Mouse (Mus musculus): ENCODE data around the gene Morn4. TPM values are rescaled to one million over a fixed set of nuclear protein-coding genes. Genes with fewer than 3 reads are reported as not detected.

The Morn4 gene
- polyA plus RNA-seq, 1 experiment from 2014 or later, result 42.8 TPM

DNA sequence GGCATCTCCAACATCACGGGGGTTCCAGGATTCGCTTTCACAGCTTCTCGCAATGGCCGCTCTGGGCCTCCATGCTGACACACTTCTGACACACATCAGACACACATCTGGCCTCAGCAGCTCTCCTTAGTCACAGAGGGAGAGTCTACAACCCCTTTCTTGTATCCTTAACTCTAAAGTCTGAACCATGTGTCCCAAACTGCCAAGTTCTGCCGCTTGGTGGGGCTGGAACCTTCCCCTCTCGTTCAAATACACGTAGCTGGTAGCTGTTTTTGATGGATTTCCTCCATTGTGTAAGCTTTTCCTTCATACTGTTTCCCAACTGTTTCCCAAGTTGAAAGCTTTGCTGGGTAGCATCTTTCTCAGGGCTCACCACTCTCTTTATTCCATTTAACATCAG lies 14.9 kb downstream of the Morn4 start:
- H3K4me2 ChIP-seq (ENCODE audit: low read depth, low read length), result no peak overlapping the region
- WGBS, result 77% methylated on average over 7 of the region's 7 CpGs
- ATAC-seq (replicated peaks; ENCODE audit: insufficient number of reproducible peaks, low FRiP score, low TSS enrichment, low read depth), result no peak

DNA sequence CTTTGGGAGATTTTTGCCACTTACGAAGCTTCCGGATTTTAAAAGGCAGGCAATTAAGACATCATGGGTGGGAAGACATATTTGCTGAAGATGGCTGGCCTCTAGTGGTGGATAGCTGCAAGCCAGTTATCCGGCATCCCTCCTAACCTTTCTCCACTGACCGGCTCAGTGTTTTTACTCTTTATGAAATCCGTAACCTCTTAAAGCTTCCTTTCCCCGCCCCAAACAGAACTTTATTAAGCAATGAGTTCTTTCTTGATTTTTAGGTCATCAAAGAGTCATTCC lies 17.0 kb downstream of the Morn4 start:
- Histone ChIP-seq H3K4me3 (ENCODE audit: low read depth, low read length) (no peak overlapping the region), H3K4me2 (ENCODE audit: low read depth, low read length) (no peak overlapping the region), H3K27ac (replicated peaks; ENCODE audit: low read depth, low read length) (no peak overlapping the region), H3K9ac (replicated peaks; ENCODE audit: low read length) (no peak overlapping the region), H3K4me1 (ENCODE audit: control insufficient read depth, insufficient read depth, low read length) (no peaks in the 10 kb centered on the region), H3K27me3 (ENCODE audit: control insufficient read depth, insufficient read depth, low read length) (no peaks in the 10 kb centered on the region), H3K36me3 (replicated peaks; ENCODE audit: control insufficient read depth, insufficient read depth, low read depth, low read length) (no peaks in the 10 kb centered on the region), H3K9me3 (replicated peaks; ENCODE audit: control insufficient read depth, low read length) (no peaks in the 10 kb centered on the region)
- WGBS, result 60% methylated on average over 6 of the region's 6 CpGs
- no peak for ATAC-seq (replicated peaks; ENCODE audit: insufficient number of reproducible peaks, low FRiP score, low TSS enrichment, low read depth)
- DNase-seq (ENCODE audit: low spot score), result no peak

More for the DNA sequence above, 14.9 kb downstream of the Morn4 start:
- H3K4me3 ChIP-seq (ENCODE audit: low read depth, low read length), result no peak overlapping the region
- no peak overlapping the region for H3K9ac ChIP-seq (replicated peaks; ENCODE audit: low read length)
- no peaks in the 10 kb centered on the region for H3K9me3 ChIP-seq (replicated peaks; ENCODE audit: control insufficient read depth, low read length)
- no peaks in the 10 kb centered on the region for H3K36me3 ChIP-seq (replicated peaks; ENCODE audit: control insufficient read depth, insufficient read depth, low read depth, low read length)
- H3K27ac ChIP-seq (replicated peaks; ENCODE audit: low read depth, low read length), result no peak overlapping the region
- DNase-seq (ENCODE audit: low spot score), result no peak
- no peaks in the 10 kb centered on the region for H3K27me3 ChIP-seq (ENCODE audit: control insufficient read depth, insufficient read depth, low read length)
- no peaks in the 10 kb centered on the region for H3K4me1 ChIP-seq (ENCODE audit: control insufficient read depth, insufficient read depth, low read length)

DNA sequence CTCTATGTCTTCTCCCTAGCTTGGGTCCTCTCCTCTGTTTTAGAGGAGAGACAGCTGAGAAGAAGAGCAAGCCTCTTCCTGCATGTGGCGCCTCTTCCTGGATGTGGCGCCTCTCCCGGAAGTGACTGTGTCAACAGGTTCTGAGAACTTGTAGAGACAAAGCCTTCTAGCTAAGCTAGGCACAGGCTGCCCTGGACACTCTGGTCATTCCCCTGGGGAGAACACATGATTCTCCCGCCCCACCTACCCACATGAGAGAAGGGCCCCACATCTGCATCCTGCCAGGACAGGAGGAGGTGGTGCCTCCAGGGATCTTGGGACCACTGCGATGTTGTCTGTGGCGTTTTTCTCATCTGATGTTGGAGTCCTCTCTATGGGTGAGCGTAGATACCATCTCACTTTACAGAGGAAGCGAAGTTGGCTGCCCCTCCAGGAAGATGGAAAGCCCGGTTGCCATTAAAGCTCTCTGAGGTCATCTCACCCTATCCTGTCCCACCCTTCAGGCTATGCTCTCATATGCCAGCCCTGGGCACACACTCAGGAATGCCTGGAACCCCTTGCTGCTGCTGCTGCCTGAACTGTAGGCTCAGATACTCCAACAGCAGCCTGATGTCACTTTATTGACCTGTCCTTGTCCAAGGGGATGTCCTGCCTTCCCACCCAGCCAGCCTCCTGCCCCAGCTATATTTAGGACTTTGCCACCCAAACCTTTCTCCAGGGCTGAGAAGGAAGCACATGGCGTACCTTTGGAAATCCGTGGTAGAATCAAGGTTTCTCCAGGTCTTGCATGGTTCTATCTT lies 17.5 kb downstream of the Morn4 start:
- no peaks in the 10 kb centered on the region for H3K9me3 ChIP-seq (replicated peaks; ENCODE audit: control insufficient read depth, low read length)
- H3K9ac ChIP-seq (replicated peaks; ENCODE audit: low read length), result no peak overlapping the region
- no peak overlapping the region for H3K4me3 ChIP-seq (ENCODE audit: low read depth, low read length)
- H3K27me3 ChIP-seq (ENCODE audit: control insufficient read depth, insufficient read depth, low read length), result no peaks in the 10 kb centered on the region
- no peak for ATAC-seq (replicated peaks; ENCODE audit: insufficient number of reproducible peaks, low FRiP score, low TSS enrichment, low read depth)
- 80% methylated on average over 11 of the region's 11 CpGs for WGBS
- no peaks in the 10 kb centered on the region for H3K4me1 ChIP-seq (ENCODE audit: control insufficient read depth, insufficient read depth, low read length)
- no peak overlapping the region for H3K27ac ChIP-seq (replicated peaks; ENCODE audit: low read depth, low read length)
- no peak for DNase-seq (ENCODE audit: low spot score)
- H3K36me3 ChIP-seq (replicated peaks; ENCODE audit: control insufficient read depth, insufficient read depth, low read depth, low read length), result no peaks in the 10 kb centered on the region
- H3K4me2 ChIP-seq (ENCODE audit: low read depth, low read length), result no peak overlapping the region

DNA sequence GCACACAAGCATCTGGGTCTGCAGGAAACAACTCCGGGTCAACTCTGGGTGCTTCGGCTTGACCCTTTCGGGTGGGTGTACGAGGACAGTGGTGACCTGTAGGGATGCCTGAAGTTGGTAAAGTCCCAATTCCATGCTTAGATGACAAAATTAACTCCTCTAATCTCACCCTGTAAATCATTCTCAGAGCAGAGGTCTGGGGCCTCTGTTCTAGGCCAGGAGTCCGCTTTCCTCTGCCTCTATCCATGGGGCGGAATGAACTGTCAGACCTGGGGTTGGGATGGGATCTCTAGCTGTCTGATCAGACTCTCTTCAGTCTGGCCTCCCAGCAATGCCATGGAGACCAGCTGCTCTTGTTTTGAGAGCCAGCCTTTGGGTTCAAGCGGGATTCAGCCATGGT lies 24.7 kb downstream of the Morn4 start:
- Histone ChIP-seq H3K4me3 (ENCODE audit: low read depth, low read length) (no peak overlapping the region), H3K27ac (replicated peaks; ENCODE audit: low read depth, low read length) (no peak overlapping the region), H3K4me2 (ENCODE audit: low read depth, low read length) (no peak overlapping the region), H3K4me1 (ENCODE audit: control insufficient read depth, insufficient read depth, low read length) (no peaks in the 10 kb centered on the region), H3K27me3 (ENCODE audit: control insufficient read depth, insufficient read depth, low read length) (no peaks in the 10 kb centered on the region), H3K36me3 (replicated peaks; ENCODE audit: control insufficient read depth, insufficient read depth, low read depth, low read length) (no peaks in the 10 kb centered on the region), H3K9me3 (replicated peaks; ENCODE audit: control insufficient read depth, low read length) (no peaks in the 10 kb centered on the region), H3K9ac (replicated peaks; ENCODE audit: low read length) (no peak overlapping the region)
- no peak for ATAC-seq (replicated peaks; ENCODE audit: insufficient number of reproducible peaks, low FRiP score, low TSS enrichment, low read depth)
- DNase-seq (ENCODE audit: low spot score), result no peak
- WGBS, result 90% methylated on average over 7 of the region's 7 CpGs

DNA sequence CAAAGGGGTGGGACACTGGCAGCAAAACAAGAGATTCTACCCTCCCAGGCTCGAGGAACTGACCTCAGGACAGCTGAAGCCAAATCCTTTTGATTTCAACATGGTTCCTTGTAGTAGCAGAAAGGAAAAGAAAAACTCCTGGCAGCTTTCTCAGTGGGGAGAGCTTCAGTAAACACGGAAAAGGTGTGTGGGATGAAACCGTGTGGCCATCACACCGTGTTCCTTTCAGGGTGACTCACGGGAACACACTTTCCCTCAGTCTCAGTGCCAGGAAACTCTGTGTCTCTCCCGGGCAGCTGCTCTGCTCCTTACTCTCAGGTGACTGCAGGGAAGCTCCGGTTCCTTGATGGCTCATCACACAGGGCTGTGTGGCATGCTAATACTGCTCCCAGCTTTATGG lies 27.7 kb downstream of the Morn4 start:
- Histone ChIP-seq H3K36me3 (replicated peaks; ENCODE audit: control insufficient read depth, insufficient read depth, low read depth, low read length) (no peaks in the 10 kb centered on the region), H3K4me1 (ENCODE audit: control insufficient read depth, insufficient read depth, low read length) (no peaks in the 10 kb centered on the region), H3K4me2 (ENCODE audit: low read depth, low read length) (no peak overlapping the region), H3K4me3 (ENCODE audit: low read depth, low read length) (no peak overlapping the region), H3K27me3 (ENCODE audit: control insufficient read depth, insufficient read depth, low read length) (no peaks in the 10 kb centered on the region), H3K27ac (replicated peaks; ENCODE audit: low read depth, low read length) (no peak overlapping the region), H3K9ac (replicated peaks; ENCODE audit: low read length) (no peak overlapping the region), H3K9me3 (replicated peaks; ENCODE audit: control insufficient read depth, low read length) (no peaks in the 10 kb centered on the region)
- ATAC-seq (replicated peaks; ENCODE audit: insufficient number of reproducible peaks, low FRiP score, low TSS enrichment, low read depth), result no peak
- 73% methylated on average over 7 of the region's 7 CpGs for WGBS
- no peak for DNase-seq (ENCODE audit: low spot score)

DNA sequence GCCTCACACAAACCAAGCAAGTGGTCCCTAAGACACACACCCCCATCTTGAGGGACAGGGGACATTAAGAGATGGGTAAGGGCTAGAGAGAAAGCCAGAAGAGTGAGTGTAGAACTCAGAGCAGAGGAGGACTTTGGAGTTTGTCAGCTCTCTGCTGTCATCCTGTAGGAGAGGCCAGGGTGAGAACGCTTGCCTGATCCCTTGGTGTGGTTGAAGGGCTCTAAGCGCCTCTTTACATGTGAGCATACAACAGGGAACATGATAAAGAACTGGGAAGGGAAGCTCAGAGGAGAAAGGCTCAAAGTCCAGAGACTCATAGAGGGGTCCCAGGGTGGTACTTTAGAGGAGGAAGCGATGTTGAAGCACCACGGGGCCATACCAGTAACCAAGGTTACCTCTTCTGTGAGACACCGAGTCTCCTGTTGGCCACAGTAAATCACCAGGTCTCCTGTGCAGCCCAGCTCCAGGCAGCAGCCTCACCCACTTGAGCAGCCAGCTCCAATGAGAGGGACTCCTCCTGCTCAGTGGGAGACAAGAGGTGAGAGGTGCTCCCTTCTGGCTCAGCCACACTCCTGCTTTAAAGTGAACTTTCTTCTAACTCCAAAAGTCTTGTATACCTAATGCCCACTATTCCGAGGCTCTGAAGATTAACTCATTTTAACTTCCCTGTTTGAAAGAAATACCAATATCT lies 29.3 kb downstream of the Morn4 start:
- no peaks in the 10 kb centered on the region for H3K4me1 ChIP-seq (ENCODE audit: control insufficient read depth, insufficient read depth, low read length)
- DNase-seq (ENCODE audit: low spot score) (no peak), ATAC-seq (replicated peaks; ENCODE audit: insufficient number of reproducible peaks, low FRiP score, low TSS enrichment, low read depth) (no peak)
- WGBS, result 85% methylated on average over 6 of the region's 6 CpGs
- no peaks in the 10 kb centered on the region for H3K9me3 ChIP-seq (replicated peaks; ENCODE audit: control insufficient read depth, low read length)
- H3K9ac ChIP-seq (replicated peaks; ENCODE audit: low read length), result no peak overlapping the region
- no peak overlapping the region for H3K4me3 ChIP-seq (ENCODE audit: low read depth, low read length)
- no peaks in the 10 kb centered on the region for H3K36me3 ChIP-seq (replicated peaks; ENCODE audit: control insufficient read depth, insufficient read depth, low read depth, low read length)
- H3K27me3 ChIP-seq (ENCODE audit: control insufficient read depth, insufficient read depth, low read length), result no peaks in the 10 kb centered on the region
- no peak overlapping the region for H3K4me2 ChIP-seq (ENCODE audit: low read depth, low read length)
- no peak overlapping the region for H3K27ac ChIP-seq (replicated peaks; ENCODE audit: low read depth, low read length)

DNA sequence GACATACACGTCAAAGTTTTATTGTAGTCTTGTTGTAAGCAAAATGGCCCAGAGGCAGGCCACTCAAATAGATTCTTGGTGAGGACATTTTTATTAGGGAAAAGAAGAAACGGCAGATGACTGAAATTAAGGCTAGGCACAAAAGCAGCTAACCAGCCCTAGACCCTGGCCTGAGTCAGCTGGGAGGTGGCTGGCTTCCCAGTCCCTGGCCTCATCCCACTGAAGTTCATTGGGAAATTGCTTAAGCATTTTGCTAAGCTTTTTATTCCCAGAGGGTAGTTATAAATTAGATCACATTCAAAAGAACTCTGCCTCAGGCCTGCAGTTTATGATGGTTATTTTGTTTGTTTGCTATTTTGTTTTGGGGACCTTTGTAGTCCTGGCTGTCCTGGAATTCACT lies 30.3 kb downstream of the Morn4 start:
- Histone ChIP-seq H3K27me3 (ENCODE audit: control insufficient read depth, insufficient read depth, low read length) (no peaks in the 10 kb centered on the region), H3K9me3 (replicated peaks; ENCODE audit: control insufficient read depth, low read length) (no peaks in the 10 kb centered on the region), H3K4me1 (ENCODE audit: control insufficient read depth, insufficient read depth, low read length) (no peaks in the 10 kb centered on the region), H3K9ac (replicated peaks; ENCODE audit: low read length) (no peak overlapping the region), H3K4me3 (ENCODE audit: low read depth, low read length) (no peak overlapping the region), H3K27ac (replicated peaks; ENCODE audit: low read depth, low read length) (no peak overlapping the region), H3K4me2 (ENCODE audit: low read depth, low read length) (no peak overlapping the region), H3K36me3 (replicated peaks; ENCODE audit: control insufficient read depth, insufficient read depth, low read depth, low read length) (no peaks in the 10 kb centered on the region)
- no peak for DNase-seq (ENCODE audit: low spot score)
- WGBS, result 79% methylated on average over 2 of the region's 2 CpGs
- ATAC-seq (replicated peaks; ENCODE audit: insufficient number of reproducible peaks, low FRiP score, low TSS enrichment, low read depth), result no peak

DNA sequence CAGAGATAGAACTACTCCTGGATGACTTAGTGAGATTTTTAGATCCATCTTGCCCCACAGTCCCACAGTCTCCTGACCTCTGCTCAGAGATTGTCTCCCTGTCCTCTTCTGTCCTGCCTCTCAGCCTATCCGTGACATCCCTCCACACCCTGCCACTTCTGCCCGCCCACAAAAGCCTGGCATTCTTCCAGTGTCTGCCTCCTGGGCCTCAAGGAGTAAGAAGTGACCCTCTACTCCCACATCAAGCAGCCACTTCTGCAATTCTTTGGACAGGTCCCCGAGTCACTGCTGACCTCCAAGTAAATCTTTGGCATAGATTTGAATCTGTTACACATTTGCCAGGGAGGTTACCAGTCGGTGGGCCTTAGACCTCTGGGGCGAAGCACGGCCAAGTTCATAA lies 31.9 kb downstream of the Morn4 start:
- WGBS, result 87% methylated on average over 6 of the region's 6 CpGs
- ATAC-seq (replicated peaks; ENCODE audit: insufficient number of reproducible peaks, low FRiP score, low TSS enrichment, low read depth) (no peak), DNase-seq (ENCODE audit: low spot score) (no peak)
- Histone ChIP-seq H3K9me3 (replicated peaks; ENCODE audit: control insufficient read depth, low read length) (no peaks in the 10 kb centered on the region), H3K36me3 (replicated peaks; ENCODE audit: control insufficient read depth, insufficient read depth, low read depth, low read length) (no peaks in the 10 kb centered on the region), H3K27ac (replicated peaks; ENCODE audit: low read depth, low read length) (no peak overlapping the region), H3K4me3 (ENCODE audit: low read depth, low read length) (no peak overlapping the region), H3K4me2 (ENCODE audit: low read depth, low read length) (no peak overlapping the region), H3K9ac (replicated peaks; ENCODE audit: low read length) (no peak overlapping the region), H3K27me3 (ENCODE audit: control insufficient read depth, insufficient read depth, low read length) (no peaks in the 10 kb centered on the region), H3K4me1 (ENCODE audit: control insufficient read depth, insufficient read depth, low read length) (no peaks in the 10 kb centered on the region)
